Mouse (Mus musculus) kidney, adult 8-10 months (tissue): ENCODE data around the gene Trim15.

Experiments used
- DNase-seq, 2 experiments: peaks; one replicate each; pipeline ENCODE4 v3.0.0; 2022

Trim15 gene

DNA sequence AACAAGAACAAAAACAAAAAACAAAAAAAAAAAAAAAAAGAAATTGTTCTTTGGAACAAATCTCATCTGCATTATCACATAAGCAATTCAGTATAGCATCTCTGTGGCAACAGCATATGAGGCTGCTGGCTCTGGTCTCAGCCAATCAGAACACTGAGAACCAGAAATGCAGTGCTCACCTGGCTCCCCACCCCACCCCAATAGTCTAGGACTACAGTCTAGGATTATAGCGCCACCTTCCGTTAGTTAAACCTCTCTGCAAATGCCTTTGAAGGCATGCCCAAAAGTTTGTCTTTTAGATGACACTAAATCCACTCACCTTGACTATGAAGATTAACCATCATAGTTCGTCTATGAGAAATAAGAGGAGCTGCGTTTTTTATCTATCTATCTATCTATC lies 41.5 kb downstream of the Trim15 start:
- no peak for DNase-seq

DNA sequence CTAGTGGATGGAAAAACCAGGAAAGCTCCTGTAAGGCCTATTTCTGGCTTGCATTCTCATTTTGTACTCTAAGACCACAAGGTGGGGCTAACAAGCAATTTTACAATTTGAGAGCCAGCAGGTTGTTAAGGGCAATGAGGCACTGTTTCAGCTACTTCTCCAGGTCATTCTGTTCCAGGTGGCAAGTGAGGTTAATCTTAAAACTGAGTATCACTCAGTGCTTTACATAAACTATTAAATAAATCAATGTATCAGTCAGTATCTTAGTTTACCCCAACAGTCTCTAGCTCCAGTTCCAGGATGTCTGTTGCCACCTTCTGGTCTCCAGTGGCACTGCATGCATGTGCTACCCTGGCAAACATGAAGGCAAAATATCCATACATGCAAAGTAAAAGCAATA lies 43.0 kb downstream of the Trim15 start:
- peak; percentile 36 to 76 for DNase-seq

DNA sequence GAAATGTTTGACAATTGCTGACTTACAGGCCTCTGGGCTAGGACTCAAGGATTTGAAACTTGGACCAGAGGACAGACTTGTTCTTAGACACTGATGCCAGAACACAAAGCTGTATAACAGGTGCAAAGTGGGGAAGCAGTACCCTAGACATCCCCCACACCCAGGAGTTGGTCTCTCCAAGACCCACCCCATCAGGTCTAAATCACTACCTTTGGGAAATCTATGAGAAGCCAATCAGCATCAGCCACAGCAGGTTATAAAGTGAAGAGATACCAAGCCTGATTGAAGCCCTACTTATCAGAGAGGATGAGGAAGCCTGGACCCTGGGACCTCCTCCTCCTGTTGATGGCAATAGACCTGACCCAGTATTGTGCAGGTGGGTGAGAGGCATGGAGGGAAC lies 55.1 kb downstream of the Trim15 start, which contains the start of gene H2-M10.6:
TSS of gene H2-M10.6 (plus strand) at position 301 of the 400 bp plus-strand sequence.
- no peak for DNase-seq
